Mouse (Mus musculus) limb, embryonic 15.5 days (tissue): ENCODE results near the gene Gatb. TPM values are rescaled to one million over a fixed set of nuclear protein-coding genes. Genes with fewer than 3 reads are reported as not detected.

Experiments
- ATAC-seq: fragments of 200-750 bp; cut with Nextera tagmentation; 2 replicates; pipeline ENCODE4 v1.8.0; 2017; ENCODE audit warnings: low read depth, moderate TSS enrichment; ENCODE audit not compliant: insufficient number of reproducible peaks, low FRiP score, low TSS enrichment
- H3K27ac ChIP-seq: fragments of 300-500 bp; sonication (generic); 2 replicates; pipeline ENCODE4 v1.5.1; 2015; ENCODE audit warnings: moderate library complexity, mild to moderate bottlenecking, inconsistent platforms
- H3K27me3 ChIP-seq: fragments of 300-500 bp; sonication (generic); 2 replicates; pipeline ENCODE4 v1.6.1; 2015; ENCODE audit warnings: inconsistent platforms
- H3K36me3 ChIP-seq: fragments of 300-500 bp; sonication (generic); 2 replicates; pipeline ENCODE4 v1.6.1; 2015; ENCODE audit warnings: inconsistent platforms
- H3K4me1 ChIP-seq: fragments of 300-500 bp; sonication (generic); 2 replicates; pipeline ENCODE4 v1.6.1; 2015; ENCODE audit warnings: inconsistent platforms
- H3K4me2 ChIP-seq: fragments of 300-500 bp; sonication (generic); 2 replicates; pipeline ENCODE4 v1.6.1; 2015; ENCODE audit warnings: mild to moderate bottlenecking, inconsistent platforms
- H3K4me3 ChIP-seq: fragments of 300-500 bp; sonication (generic); 2 replicates; pipeline ENCODE4 v1.5.1; 2015; ENCODE audit warnings: mild to moderate bottlenecking, inconsistent platforms
- H3K9ac ChIP-seq: fragments of 300-500 bp; sonication (generic); 2 replicates; pipeline ENCODE4 v1.6.1; 2015; ENCODE audit warnings: inconsistent platforms
- H3K9me3 ChIP-seq: fragments of 300-500 bp; sonication (generic); 2 replicates; pipeline ENCODE4 v1.6.1; 2016; ENCODE audit warnings: inconsistent platforms
- WGBS: fragments of 180-500 bp; shearing (Covaris S2); methylation state at CpG from one replicate; pipeline ENCODE4 v1.1.7; 2015; 5-methylcytosine and 5-hydroxymethylcytosine counted together
- polyA plus RNA-seq: library from polyadenylated mRNA; unstranded; fragments of >200 nt; fragmentation: Nextera tagmentation; extraction: Ambion mirVana; gene quantifications from 2 replicates; pipeline ENCODE4 v1.2.1, GENCODE M21; 2015

Gatb gene
- polyA plus RNA-seq, 1 experiment from 2014 or later: 18.0 TPM

- no peak overlapping the region for H3K9ac ChIP-seq
Measured at GRCm38 (mm10) chr3:85601841-85602305, 28.0 kb downstream of the Gatb start.

GRCm38 (mm10) chr3:85603811-85604210, 29.9 kb downstream of the Gatb start:
- Histone ChIP-seq H3K27ac (no peak overlapping the region), H3K9me3 (no peaks in the 10 kb centered on the region), H3K36me3 (no peaks in the 10 kb centered on the region), H3K4me2 (no peak overlapping the region), H3K9ac (no peak overlapping the region), H3K4me3 (no peak overlapping the region), H3K27me3 (no peaks in the 10 kb centered on the region), H3K4me1 (0 out of 2 replicates have a peak, but pooled peaks cover 9% of the 10 kb centered on the region)
- ATAC-seq: no peak
- WGBS: 78% methylated on average over 1 of the region's 1 CpGs

More at GRCm38 (mm10) chr3:85601841-85602305, 28.0 kb downstream of the Gatb start:
- no peak overlapping the region for H3K4me2 ChIP-seq
- no peaks in the 10 kb centered on the region for H3K36me3 ChIP-seq
- H3K27me3 ChIP-seq: no peaks in the 10 kb centered on the region
- H3K27ac ChIP-seq: no peak overlapping the region
- no peak overlapping the region for H3K4me3 ChIP-seq
- H3K9me3 ChIP-seq: no peaks in the 10 kb centered on the region
- H3K4me1 ChIP-seq: 0 out of 2 replicates have a peak, but pooled peaks cover 9% of the 10 kb centered on the region
- ATAC-seq: no peak
- WGBS: 25% methylated on average over 3 of the region's 3 CpGs

- Histone ChIP-seq H3K4me2 (no peak overlapping the region), H3K27me3 (no peaks in the 10 kb centered on the region), H3K9ac (no peak overlapping the region), H3K36me3 (no peaks in the 10 kb centered on the region), H3K9me3 (no peaks in the 10 kb centered on the region), H3K4me3 (no peak overlapping the region), H3K4me1 (0 out of 2 replicates have a peak, but pooled peaks cover 2% of the 10 kb centered on the region), H3K27ac (no peak overlapping the region)
- ATAC-seq: no peak
- 88% methylated on average over 3 of the region's 3 CpGs for WGBS
Measured at GRCm38 (mm10) chr3:85606912-85607311, 33.0 kb downstream of the Gatb start.

- H3K27me3 ChIP-seq: no peaks in the 10 kb centered on the region
- no peaks in the 10 kb centered on the region for H3K4me1 ChIP-seq
- H3K36me3 ChIP-seq: no peaks in the 10 kb centered on the region
- no peak for ATAC-seq
- no peak overlapping the region for H3K27ac ChIP-seq
- H3K9me3 ChIP-seq: no peaks in the 10 kb centered on the region
- no peak overlapping the region for H3K4me3 ChIP-seq
- H3K9ac ChIP-seq: no peak overlapping the region
- H3K4me2 ChIP-seq: no peak overlapping the region
- 87% methylated on average over 2 of the region's 2 CpGs for WGBS
Measured at GRCm38 (mm10) chr3:85607753-85608152, 33.8 kb downstream of the Gatb start.

GRCm38 (mm10) chr3:85616389-85616788, 42.5 kb downstream of the Gatb start:
- ATAC-seq: no peak
- H3K27ac ChIP-seq: no peak overlapping the region
- H3K27me3 ChIP-seq: no peaks in the 10 kb centered on the region
- peaks cover 6% of the 10 kb centered on the region; the same call in 1 of the 2 replicates for H3K36me3 ChIP-seq
- H3K4me1 ChIP-seq: no peaks in the 10 kb centered on the region
- no peak overlapping the region for H3K4me3 ChIP-seq
- no peak overlapping the region for H3K9ac ChIP-seq
- no peaks in the 10 kb centered on the region for H3K9me3 ChIP-seq
- 97% methylated on average over 1 of the region's 1 CpGs for WGBS
- H3K4me2 ChIP-seq: no peak overlapping the region

- no peak overlapping the region for H3K4me3 ChIP-seq
- H3K4me2 ChIP-seq: no peak overlapping the region
- no peak for ATAC-seq
- no peaks in the 10 kb centered on the region for H3K27me3 ChIP-seq
- H3K9ac ChIP-seq: no peak overlapping the region
- H3K27ac ChIP-seq: no peak overlapping the region
- H3K9me3 ChIP-seq: no peaks in the 10 kb centered on the region
- H3K4me1 ChIP-seq: no peaks in the 10 kb centered on the region
- H3K36me3 ChIP-seq: peaks cover 9% of the 10 kb centered on the region; the same call in 1 of the 2 replicates
- 85% methylated on average over 6 of the region's 6 CpGs for WGBS
Measured at GRCm38 (mm10) chr3:85618885-85619284, 45.0 kb downstream of the Gatb start.

GRCm38 (mm10) chr3:85619345-85619744, 45.4 kb downstream of the Gatb start:
- no peaks in the 10 kb centered on the region for H3K4me1 ChIP-seq
- H3K36me3 ChIP-seq: peaks cover 9% of the 10 kb centered on the region; the same call in 1 of the 2 replicates
- H3K9ac ChIP-seq: no peak overlapping the region
- 94% methylated on average over 5 of the region's 5 CpGs for WGBS
- H3K4me2 ChIP-seq: no peak overlapping the region
- no peaks in the 10 kb centered on the region for H3K9me3 ChIP-seq
- no peak for ATAC-seq
- no peak overlapping the region for H3K4me3 ChIP-seq
- no peak overlapping the region for H3K27ac ChIP-seq
- no peaks in the 10 kb centered on the region for H3K27me3 ChIP-seq

- Histone ChIP-seq H3K4me2 (no peak overlapping the region), H3K27me3 (no peaks in the 10 kb centered on the region), H3K36me3 (peaks cover 9% of the 10 kb centered on the region; the same call in 1 of the 2 replicates), H3K4me1 (no peaks in the 10 kb centered on the region), H3K9me3 (no peaks in the 10 kb centered on the region), H3K9ac (no peak overlapping the region), H3K4me3 (no peak overlapping the region), H3K27ac (no peak overlapping the region)
- 89% methylated on average over 1 of the region's 1 CpGs for WGBS
- ATAC-seq: no peak
Measured at GRCm38 (mm10) chr3:85619751-85620150, 45.8 kb downstream of the Gatb start.

- Histone ChIP-seq H3K4me1 (no peaks in the 10 kb centered on the region), H3K27ac (no peak overlapping the region), H3K4me3 (no peak overlapping the region), H3K9me3 (no peaks in the 10 kb centered on the region), H3K36me3 (no peaks in the 10 kb centered on the region), H3K27me3 (no peaks in the 10 kb centered on the region), H3K4me2 (no peak overlapping the region), H3K9ac (no peak overlapping the region)
- 0 out of 2 replicates have a peak, but pooled peaks have one; percentile 35 for ATAC-seq
- 87% methylated on average over 4 of the region's 4 CpGs for WGBS
Measured at GRCm38 (mm10) chr3:85629895-85630510, 56.1 kb downstream of the Gatb start.

- H3K27me3 ChIP-seq: no peaks in the 10 kb centered on the region
- 85% methylated on average over 2 of the region's 2 CpGs for WGBS
- H3K9me3 ChIP-seq: no peaks in the 10 kb centered on the region
- H3K9ac ChIP-seq: no peak overlapping the region
- no peak overlapping the region for H3K4me2 ChIP-seq
- no peak overlapping the region for H3K27ac ChIP-seq
- H3K4me1 ChIP-seq: no peaks in the 10 kb centered on the region
- no peaks in the 10 kb centered on the region for H3K36me3 ChIP-seq
- ATAC-seq: no peak
- H3K4me3 ChIP-seq: no peak overlapping the region
Measured at GRCm38 (mm10) chr3:85633733-85634132, 59.8 kb downstream of the Gatb start.

GRCm38 (mm10) chr3:85634389-85635125, 60.6 kb downstream of the Gatb start:
- Histone ChIP-seq H3K4me2 (no peak overlapping the region), H3K9me3 (no peaks in the 10 kb centered on the region), H3K27me3 (no peaks in the 10 kb centered on the region), H3K9ac (no peak overlapping the region), H3K27ac (0 out of 2 replicates have a peak overlapping the region, but pooled peaks have one; percentile 7), H3K4me1 (no peaks in the 10 kb centered on the region), H3K36me3 (no peaks in the 10 kb centered on the region), H3K4me3 (no peak overlapping the region)
- no peak for ATAC-seq
- 78% methylated on average over 8 of the region's 8 CpGs for WGBS

GRCm38 (mm10) chr3:85635126-85635419, 61.2 kb downstream of the Gatb start:
- H3K4me2 ChIP-seq: no peak overlapping the region
- H3K9ac ChIP-seq: no peak overlapping the region
- WGBS: 70% methylated on average over 2 of the region's 2 CpGs
- no peak overlapping the region for H3K4me3 ChIP-seq
- no peaks in the 10 kb centered on the region for H3K4me1 ChIP-seq
- H3K36me3 ChIP-seq: no peaks in the 10 kb centered on the region
- H3K27me3 ChIP-seq: no peaks in the 10 kb centered on the region
- H3K27ac ChIP-seq: no peak overlapping the region
- ATAC-seq: no peak
- no peaks in the 10 kb centered on the region for H3K9me3 ChIP-seq
